ENCODE assay signal across 16 mouse cellular contexts in genomic region chr17:29199821-29200220, GRCm38 (mm10). TPM values are rescaled to one million over a fixed set of nuclear protein-coding genes. Genes with fewer than 3 reads are reported as not detected.
A peak's percentile ranks its signal among the peaks of the same experiment; 100 is the strongest.
DNase-seq lines count a peak whose midpoint lies in the region; ATAC-seq and TF ChIP-seq lines count a peak whose summit lies in the region.
"Had no signal": no experiment of that assay in that cellular context is flagged by ENCODE, and none has a peak within 500 bp of the region (broad histone marks: within the 10 kb centered on the region; RNA-seq: fewer than 3 reads in every experiment).

No protein-coding gene starts in this region.

- H3K36me3 ChIP-seq in hindbrain, embryonic 10.5 days: no peaks in the 10 kb centered on the region
- no peaks in the 10 kb centered on the region for H3K36me3 ChIP-seq in hindbrain, embryonic 16.5 days (ENCODE audit: control insufficient read depth, insufficient read depth, low read length)
- no peaks in the 10 kb centered on the region for H3K36me3 ChIP-seq in embryonic facial prominence, embryonic 11.5 days (replicated peaks; ENCODE audit: control insufficient read depth, insufficient read depth, low read depth, low read length)
- no peaks in the 10 kb centered on the region for H3K36me3 ChIP-seq in forebrain, postnatal 0 days (ENCODE audit: insufficient read depth)
- no peaks in the 10 kb centered on the region for H3K36me3 ChIP-seq in midbrain, embryonic 12.5 days
- H3K36me3 ChIP-seq in kidney, embryonic 14.5 days (ENCODE audit: control insufficient read depth, insufficient read depth, low read length): no peaks in the 10 kb centered on the region
- H3K36me3 ChIP-seq: kidney, embryonic 15.5 days; stomach, embryonic 15.5 days had no signal

- H3K27me3 ChIP-seq in hindbrain, embryonic 10.5 days (ENCODE audit: insufficient read depth, poor library complexity, severe bottlenecking): peaks cover 4% of the 10 kb centered on the region; the same call in 1 of the 2 replicates
- H3K27me3 ChIP-seq in hindbrain, embryonic 16.5 days (replicated peaks; ENCODE audit: control insufficient read depth, insufficient read depth, low read length): no peaks in the 10 kb centered on the region
- no peaks in the 10 kb centered on the region for H3K27me3 ChIP-seq in embryonic facial prominence, embryonic 11.5 days (ENCODE audit: control insufficient read depth, insufficient read depth, low read length)
- H3K27me3 ChIP-seq in forebrain, postnatal 0 days (ENCODE audit: insufficient read depth, low read length): no peaks in the 10 kb centered on the region
- no peaks in the 10 kb centered on the region for H3K27me3 ChIP-seq in midbrain, embryonic 12.5 days
- H3K27me3 ChIP-seq in kidney, embryonic 14.5 days (ENCODE audit: control insufficient read depth, insufficient read depth, low read length): no peaks in the 10 kb centered on the region
- H3K27me3 ChIP-seq: kidney, embryonic 15.5 days; stomach, embryonic 15.5 days had no signal

- no peak overlapping the region for H3K4me3 ChIP-seq in hindbrain, embryonic 10.5 days
- no peak overlapping the region for H3K4me3 ChIP-seq in hindbrain, embryonic 16.5 days (ENCODE audit: low read length)
- H3K4me3 ChIP-seq in embryonic facial prominence, embryonic 11.5 days (ENCODE audit: low read depth, low read length): no peak overlapping the region
- no peak overlapping the region for H3K4me3 ChIP-seq in forebrain, postnatal 0 days (ENCODE audit: low read depth, low read length)
- no peak overlapping the region for H3K4me3 ChIP-seq in midbrain, embryonic 12.5 days
- H3K4me3 ChIP-seq in kidney, embryonic 14.5 days (ENCODE audit: low read length): no peak overlapping the region
- H3K4me3 ChIP-seq: kidney, embryonic 15.5 days; stomach, embryonic 15.5 days had no signal

- ATAC-seq in hindbrain, embryonic 16.5 days: no peak
- ATAC-seq in embryonic facial prominence, embryonic 11.5 days (replicated peaks; ENCODE audit: insufficient number of reproducible peaks, low FRiP score, low TSS enrichment, low read depth): no peak
- peak; percentile 40; the same call in 1 of the 2 replicates for ATAC-seq in forebrain, postnatal 0 days
- ATAC-seq in midbrain, embryonic 12.5 days (ENCODE audit: low FRiP score, low read depth): no peak
- ATAC-seq in kidney, embryonic 14.5 days (ENCODE audit: low FRiP score, low TSS enrichment): no peak

- no peak overlapping the region for H3K9ac ChIP-seq in hindbrain, embryonic 16.5 days (ENCODE audit: low read depth, low read length)
- H3K9ac ChIP-seq in embryonic facial prominence, embryonic 11.5 days (replicated peaks; ENCODE audit: low read length): no peak overlapping the region
- H3K9ac ChIP-seq in forebrain, postnatal 0 days: peak overlapping the region; percentile 14; the same call in 1 of the 2 replicates
- H3K9ac ChIP-seq in midbrain, embryonic 12.5 days (replicated peaks): 0 out of 2 replicates have a peak overlapping the region, but pooled peaks have one; percentile 16
- H3K9ac ChIP-seq in kidney, embryonic 14.5 days (ENCODE audit: low read depth, low read length): no peak overlapping the region
- H3K9ac ChIP-seq: kidney, embryonic 15.5 days; stomach, embryonic 15.5 days had no signal

- H3K9me3 ChIP-seq in hindbrain, embryonic 10.5 days: no peaks in the 10 kb centered on the region
- H3K9me3 ChIP-seq in hindbrain, embryonic 16.5 days (ENCODE audit: control insufficient read depth, low read length): no peaks in the 10 kb centered on the region
- H3K9me3 ChIP-seq in embryonic facial prominence, embryonic 11.5 days (replicated peaks; ENCODE audit: control insufficient read depth, low read length): no peaks in the 10 kb centered on the region
- no peaks in the 10 kb centered on the region for H3K9me3 ChIP-seq in forebrain, postnatal 0 days (ENCODE audit: low read length)
- no peaks in the 10 kb centered on the region for H3K9me3 ChIP-seq in midbrain, embryonic 12.5 days
- H3K9me3 ChIP-seq in kidney, embryonic 14.5 days (ENCODE audit: control insufficient read depth, low read length): no peaks in the 10 kb centered on the region
- H3K9me3 ChIP-seq: kidney, embryonic 15.5 days; stomach, embryonic 15.5 days had no signal

- no peak for DNase-seq in hindbrain, embryonic 10.5 days (ENCODE audit: low spot score)
- peak; percentile 47 for DNase-seq in embryonic facial prominence, embryonic 11.5 days (ENCODE audit: low spot score)
- no peak for DNase-seq in forebrain, postnatal 0 days
- DNase-seq in right cerebral cortex, postnatal 25 days: no peak
- no peak for DNase-seq in cerebellum, adult 18-20 months
- DNase-seq: adrenal gland, postnatal 14 days; cerebellum, adult 2 months; liver; lung, postnatal 14 days had no signal

- no peak for TF ChIP-seq CTCF in forebrain, postnatal 0 days (IDR thresholded peaks at IDR 0.05; ENCODE audit: low read depth)

- peak overlapping the region; percentile 50; the same call in 1 of the 2 replicates for H3K27ac ChIP-seq in hindbrain, embryonic 10.5 days
- H3K27ac ChIP-seq in hindbrain, embryonic 16.5 days (ENCODE audit: low read depth, low read length): no peak overlapping the region
- H3K27ac ChIP-seq in embryonic facial prominence, embryonic 11.5 days (replicated peaks; ENCODE audit: low read depth, low read length): no peak overlapping the region; the same call in 1 of the 2 replicates
- H3K27ac ChIP-seq in forebrain, postnatal 0 days (ENCODE audit: low read depth, low read length): peak overlapping the region; percentile 78
- H3K27ac ChIP-seq in midbrain, embryonic 12.5 days (replicated peaks): peak overlapping the region; percentile 15; the same call in 1 of the 2 replicates
- H3K27ac ChIP-seq in kidney, embryonic 14.5 days (ENCODE audit: low read depth, low read length): no peak overlapping the region
- H3K27ac ChIP-seq: stomach, embryonic 15.5 days had no signal

- no peak overlapping the region for H3K4me2 ChIP-seq in hindbrain, embryonic 16.5 days (ENCODE audit: low read length)
- peak overlapping the region; percentile 16; the same call in 1 of the 2 replicates for H3K4me2 ChIP-seq in embryonic facial prominence, embryonic 11.5 days (ENCODE audit: low read depth, low read length)
- no peak overlapping the region for H3K4me2 ChIP-seq in forebrain, postnatal 0 days (ENCODE audit: low read depth)
- peak overlapping the region; percentile 18; the same call in 1 of the 2 replicates for H3K4me2 ChIP-seq in midbrain, embryonic 12.5 days (replicated peaks)
- no peak overlapping the region for H3K4me2 ChIP-seq in kidney, embryonic 14.5 days (replicated peaks; ENCODE audit: low read depth, low read length)
- H3K4me2 ChIP-seq: kidney, embryonic 15.5 days; stomach, embryonic 15.5 days had no signal

- peaks cover 40% of the 10 kb centered on the region for H3K4me1 ChIP-seq in hindbrain, embryonic 10.5 days (replicated peaks)
- peaks cover 3% of the 10 kb centered on the region; the same call in 1 of the 2 replicates for H3K4me1 ChIP-seq in hindbrain, embryonic 16.5 days (ENCODE audit: control insufficient read depth, insufficient read depth, low read depth, low read length)
- H3K4me1 ChIP-seq in embryonic facial prominence, embryonic 11.5 days (ENCODE audit: control insufficient read depth, insufficient read depth, low read length): no peaks in the 10 kb centered on the region; the same call in 1 of the 2 replicates
- no peaks in the 10 kb centered on the region for H3K4me1 ChIP-seq in forebrain, postnatal 0 days (ENCODE audit: insufficient read depth)
- peaks cover 17% of the 10 kb centered on the region for H3K4me1 ChIP-seq in midbrain, embryonic 12.5 days
- peaks cover 7% of the 10 kb centered on the region; the same call in 1 of the 2 replicates for H3K4me1 ChIP-seq in kidney, embryonic 14.5 days (ENCODE audit: control insufficient read depth, insufficient read depth, low read length)

- 51% methylated on average over 6 of the region's 7 CpGs for WGBS in hindbrain, embryonic 10.5 days
- WGBS in hindbrain, embryonic 16.5 days: 41% methylated on average over 6 of the region's 7 CpGs
- 30% methylated on average over 6 of the region's 7 CpGs for WGBS in embryonic facial prominence, embryonic 11.5 days
- WGBS in forebrain, postnatal 0 days: 28% methylated on average over 6 of the region's 7 CpGs
- WGBS in midbrain, embryonic 12.5 days: 27% methylated on average over 6 of the region's 7 CpGs
- 25% methylated on average over 6 of the region's 7 CpGs for WGBS in kidney, embryonic 14.5 days

RNA-seq across cellular contexts. Expression of gene Cpne5, which starts 38.1 kb away (rescaled TPM):
- 3.0 and 5.6 TPM in 2 replicates for polyA plus RNA-seq in hindbrain, embryonic 10.5 days (2016; fragmentation: Nextera tagmentation; extraction: Ambion mirVana)
- 48.1 and 51.2 TPM in 2 replicates for polyA plus RNA-seq in hindbrain, embryonic 16.5 days (2015; fragmentation: Nextera tagmentation; extraction: Ambion mirVana)
- 4.5 TPM in 2 replicates for polyA plus RNA-seq in embryonic facial prominence, embryonic 11.5 days (2014; fragmentation: Nextera tagmentation; extraction: Ambion mirVana)
- total RNA-seq in forebrain, postnatal 0 days (2014; rRNA removed): 46.2 and 60.0 TPM in 2 replicates
- polyA plus RNA-seq in forebrain, postnatal 0 days (2015; fragmentation: Nextera tagmentation; extraction: Ambion mirVana): 48.6 and 61.6 TPM in 2 replicates
- 12.6 and 14.4 TPM in 2 replicates for polyA plus RNA-seq in midbrain, embryonic 12.5 days (2016; fragmentation: Nextera tagmentation; extraction: Ambion mirVana)
- 11.3 and 12.3 TPM in 2 replicates for polyA plus RNA-seq in kidney, embryonic 14.5 days (2014; fragmentation: Nextera tagmentation; extraction: Ambion mirVana)
- total RNA-seq: gastrocnemius, adult 18-20 months; monocyte, adult 5-6 weeks had no signal

Comparison
In these comparisons a context has a peak if more than half of its experiments do, and no peak if none do; other contexts are left out.
1. H3K27ac ChIP-seq: peak in hindbrain, embryonic 10.5 days (single experiment), forebrain, postnatal 0 days (single experiment) and midbrain, embryonic 12.5 days (single experiment); none in hindbrain, embryonic 16.5 days (single experiment), embryonic facial prominence, embryonic 11.5 days (single experiment) and kidney, embryonic 14.5 days (single experiment).
2. H3K4me2 ChIP-seq: peak in embryonic facial prominence, embryonic 11.5 days (single experiment) and midbrain, embryonic 12.5 days (single experiment); none in hindbrain, embryonic 16.5 days (single experiment), forebrain, postnatal 0 days (single experiment) and kidney, embryonic 14.5 days (single experiment).
3. H3K9ac ChIP-seq: peak in forebrain, postnatal 0 days (single experiment) and midbrain, embryonic 12.5 days (single experiment); none in hindbrain, embryonic 16.5 days (single experiment), embryonic facial prominence, embryonic 11.5 days (single experiment) and kidney, embryonic 14.5 days (single experiment).